Mouse (Mus musculus) lung, postnatal 0 days (tissue): Measurements from ENCODE around the gene Mrps10. TPM values are rescaled to one million over a fixed set of nuclear protein-coding genes. Genes with fewer than 3 reads are reported as not detected.
"Not testable (repeated sequence)": the region's sequence is repeated elsewhere in the genome, so short reads cannot be mapped to it uniquely, and the experiment has no call there.

Experiments
- ATAC-seq: fragments of 200-750 bp; cut with Nextera tagmentation; 2 replicates; pipeline ENCODE4 v1.8.0; 2017; ENCODE audit warnings: moderate library complexity
- DNase-seq: peaks from one replicate; pipeline ENCODE4 v3.0.0-alpha.2; 2016; ENCODE audit warnings: low spot score
- H3K27ac ChIP-seq: fragments of 300-500 bp; sonication (generic); 2 replicates; pipeline ENCODE4 v1.5.1; 2014; ENCODE audit warnings: antibody characterized with exemption, mild to moderate bottlenecking, low read length, mixed read lengths
- H3K27me3 ChIP-seq: fragments of 300-500 bp; sonication (generic); replicated peaks from 2 replicates; pipeline ENCODE4 v1.6.1; 2014; ENCODE audit warnings: low read length, mixed read lengths; ENCODE audit not compliant: insufficient read depth
- H3K36me3 ChIP-seq: fragments of 300-500 bp; sonication (generic); 2 replicates; pipeline ENCODE4 v1.6.1; 2014; ENCODE audit warnings: low read length, mixed read lengths; ENCODE audit not compliant: insufficient read depth
- H3K4me1 ChIP-seq: fragments of 300-500 bp; sonication (generic); 2 replicates; pipeline ENCODE4 v1.6.1; 2014; ENCODE audit warnings: antibody characterized with exemption, low read depth, low read length, mixed read lengths; ENCODE audit not compliant: insufficient read depth
- H3K4me2 ChIP-seq: fragments of 300-500 bp; sonication (generic); replicated peaks from 2 replicates; pipeline ENCODE4 v1.6.1; 2014; ENCODE audit warnings: low read depth, mild to moderate bottlenecking, low read length, moderate library complexity, mixed read lengths
- H3K4me3 ChIP-seq: fragments of 300-500 bp; sonication (generic); 2 replicates; pipeline ENCODE4 v1.5.1; 2014; ENCODE audit warnings: low read depth, low read length
- H3K9ac ChIP-seq: fragments of 300-500 bp; sonication (generic); replicated peaks from 2 replicates; pipeline ENCODE4 v1.6.1; 2014; ENCODE audit warnings: low read depth, mild to moderate bottlenecking
- H3K9me3 ChIP-seq: fragments of 300-500 bp; sonication (generic); 2 replicates; pipeline ENCODE4 v1.6.1; 2016; ENCODE audit warnings: low read length, mixed read lengths
- CTCF ChIP-seq: IDR thresholded peaks from 2 replicates; pipeline ENCODE4 v1.5.1; 2016; ENCODE audit warnings: antibody characterized with exemption, mild to moderate bottlenecking
- EP300 ChIP-seq: IDR thresholded peaks from 2 replicates; pipeline ENCODE4 v1.6.1; 2016; ENCODE audit warnings: antibody characterized with exemption, mild to moderate bottlenecking, control low read depth
- WGBS: fragments of 180-500 bp; shearing (Covaris S2); extraction: QIAGEN DNeasy Blood & Tissue Kit; methylation state at CpG from one replicate; pipeline ENCODE4 v1.1.7; 2014; 5-methylcytosine and 5-hydroxymethylcytosine counted together
- polyA plus RNA-seq: library from polyadenylated mRNA; unstranded; fragments of >200 nt; fragmentation: Nextera tagmentation; extraction: Ambion mirVana; gene quantifications from 2 replicates; pipeline ENCODE4 v1.2.1, GENCODE M21; 2015

Gene Mrps10
- polyA plus RNA-seq, 1 experiment from 2014 or later: 47.5 TPM

- H3K36me3 ChIP-seq: 0 out of 2 replicates have a peak, but pooled peaks cover 7% of the 10 kb centered on the region
Observed at GRCm38 (mm10) chr17:47327969-47328368, 40.7 kb upstream of the Mrps10 start.

GRCm38 (mm10) chr17:47328552-47329343 is 39.9 kb upstream of the Mrps10 start:
- H3K9me3 ChIP-seq: no peaks in the 10 kb centered on the region
- WGBS: 53% methylated on average over 26 of the region's 26 CpGs
- ATAC-seq: no peak
- 0 out of 2 replicates have a peak, but pooled peaks cover 6% of the 10 kb centered on the region for H3K36me3 ChIP-seq
- no peaks in the 10 kb centered on the region for H3K27me3 ChIP-seq
- no peak overlapping the region for H3K9ac ChIP-seq
- no peak for TF ChIP-seq EP300
- TF ChIP-seq CTCF: no peak
- H3K4me3 ChIP-seq: no peak overlapping the region
- H3K27ac ChIP-seq: no peak overlapping the region
- DNase-seq: no peak
- H3K4me1 ChIP-seq: no peaks in the 10 kb centered on the region
- no peak overlapping the region for H3K4me2 ChIP-seq

More at GRCm38 (mm10) chr17:47327969-47328368, 40.7 kb upstream of the Mrps10 start:
- DNase-seq: peak; percentile 42
- H3K4me3 ChIP-seq: no peak overlapping the region
- no peaks in the 10 kb centered on the region for H3K9me3 ChIP-seq
- ATAC-seq: no peak
- peak; percentile 50 for TF ChIP-seq CTCF
- TF ChIP-seq EP300: no peak
- no peaks in the 10 kb centered on the region for H3K4me1 ChIP-seq
- no peaks in the 10 kb centered on the region for H3K27me3 ChIP-seq
- 69% methylated on average over 7 of the region's 7 CpGs for WGBS
- no peak overlapping the region for H3K9ac ChIP-seq
- H3K27ac ChIP-seq: no peak overlapping the region
- H3K4me2 ChIP-seq: no peak overlapping the region

GRCm38 (mm10) chr17:47330616-47331015 is 38.1 kb upstream of the Mrps10 start:
- Histone ChIP-seq H3K9me3 (no peaks in the 10 kb centered on the region), H3K27me3 (no peaks in the 10 kb centered on the region), H3K4me1 (no peaks in the 10 kb centered on the region), H3K9ac (no peak overlapping the region), H3K4me3 (no peak overlapping the region), H3K4me2 (no peak overlapping the region), H3K36me3 (no peaks in the 10 kb centered on the region), H3K27ac (no peak overlapping the region)
- 88% methylated on average over 9 of the region's 9 CpGs for WGBS
- DNase-seq (no peak), ATAC-seq (no peak)
- TF ChIP-seq CTCF (no peak), EP300 (no peak)

GRCm38 (mm10) chr17:47332001-47332611 is 36.6 kb upstream of the Mrps10 start:
- ATAC-seq (peak; percentile 74), DNase-seq (peak; percentile 35)
- H3K27ac ChIP-seq: no peak overlapping the region
- TF ChIP-seq EP300: no peak
- peak; percentile 23 for TF ChIP-seq CTCF
- H3K4me1 ChIP-seq: no peaks in the 10 kb centered on the region
- no peak overlapping the region for H3K4me3 ChIP-seq
- no peak overlapping the region for H3K4me2 ChIP-seq
- H3K9ac ChIP-seq: no peak overlapping the region
- no peaks in the 10 kb centered on the region for H3K9me3 ChIP-seq
- 53% methylated on average over 12 of the region's 12 CpGs for WGBS
- H3K27me3 ChIP-seq: no peaks in the 10 kb centered on the region
- no peaks in the 10 kb centered on the region for H3K36me3 ChIP-seq

- not testable (repeated sequence) for H3K27me3 ChIP-seq, H3K4me2 ChIP-seq, H3K9me3 ChIP-seq, DNase-seq, H3K4me1 ChIP-seq, H3K9ac ChIP-seq, H3K4me3 ChIP-seq, H3K27ac ChIP-seq, H3K36me3 ChIP-seq
- ATAC-seq: 0 out of 2 replicates have a peak, but pooled peaks have one; percentile 34
- TF ChIP-seq CTCF: peak; percentile 58
- WGBS: 44% methylated on average over 5 of the region's 5 CpGs
Observed at GRCm38 (mm10) chr17:47332664-47333063, 36.0 kb upstream of the Mrps10 start.

GRCm38 (mm10) chr17:47333409-47333808 is 35.3 kb upstream of the Mrps10 start:
- H3K36me3 ChIP-seq: no peaks in the 10 kb centered on the region
- H3K27ac ChIP-seq: no peak overlapping the region
- H3K27me3 ChIP-seq: no peaks in the 10 kb centered on the region
- no peak overlapping the region for H3K9ac ChIP-seq
- no peak for ATAC-seq
- no peaks in the 10 kb centered on the region for H3K4me1 ChIP-seq
- H3K9me3 ChIP-seq: no peaks in the 10 kb centered on the region
- DNase-seq: no peak
- H3K4me3 ChIP-seq: no peak overlapping the region
- H3K4me2 ChIP-seq: no peak overlapping the region
- 86% methylated on average over 2 of the region's 2 CpGs for WGBS
- TF ChIP-seq CTCF (no peak), EP300 (no peak)
